Mouse (Mus musculus): ENCODE measurements around the gene Pcsk2.

- TF ChIP-seq CHD2 (IDR thresholded peaks at IDR 0.05; ENCODE audit: low read depth, low read length) (no peak), ZNF384 (IDR thresholded peaks at IDR 0.05; ENCODE audit: low read depth, low read length) (no peak), HCFC1 (IDR thresholded peaks at IDR 0.05; ENCODE audit: borderline replicate concordance, insufficient read depth, low read length) (no peak)
These were observed 14.4 kb downstream of the Pcsk2 start for GRCm38 (mm10) chr2:143560384-143560783.

Data from ES-E14 (cell line).